Mouse (Mus musculus) cerebellum, postnatal 10 days (tissue): ENCODE measurements at regions not wholly inside any gene's neighbourhood (a gene's known extent, or its start where the extent isn't known, plus 50 kb on each side); places are given as distances from the start of the nearest gene placed in this dataset.

Experiments
- DNase-seq, 2 experiments: peaks; one replicate each; pipeline ENCODE4 v3.0.0; 2021; ENCODE audit warnings: mixed read lengths in 2 of 2

- peak; percentile 53 to 56 for DNase-seq
These were observed 271.5 kb upstream of the Slc24a2 start for GRCm38 (mm10) chr4:87501791-87502190.

GRCm38 (mm10) chr4:87500441-87500840, 270.2 kb upstream of the Slc24a2 start:
- peak; percentile 86 to 92 for DNase-seq

GRCm38 (mm10) chr4:87487798-87488197, 257.5 kb upstream of the Slc24a2 start:
- DNase-seq = no peak

- DNase-seq = no peak
These were observed 245.3 kb upstream of the Slc24a2 start for GRCm38 (mm10) chr4:87475537-87475936.

GRCm38 (mm10) chr4:87473331-87474039, 243.2 kb upstream of the Slc24a2 start:
- no peak for DNase-seq

GRCm38 (mm10) chr4:87472787-87473186, 242.5 kb upstream of the Slc24a2 start:
- DNase-seq = no peak

- DNase-seq = no peak
These were observed 241.1 kb upstream of the Slc24a2 start for GRCm38 (mm10) chr4:87471385-87471784.

GRCm38 (mm10) chr4:87467600-87467999, 237.3 kb upstream of the Slc24a2 start:
- DNase-seq = no peak

- no peak for DNase-seq
These were observed 236.7 kb upstream of the Slc24a2 start for GRCm38 (mm10) chr4:87467018-87467417.

- DNase-seq = peak; percentile 97 to 98
These were observed 231.1 kb upstream of the Slc24a2 start for GRCm38 (mm10) chr4:87461181-87461912.

- DNase-seq = no peak
These were observed 225.7 kb upstream of the Slc24a2 start for GRCm38 (mm10) chr4:87455863-87456578.

GRCm38 (mm10) chr4:87452122-87452521, 221.8 kb upstream of the Slc24a2 start:
- no peak for DNase-seq

- DNase-seq = no peak
These were observed 221.0 kb upstream of the Slc24a2 start for GRCm38 (mm10) chr4:87451251-87451650.

GRCm38 (mm10) chr4:87448338-87448737, 218.1 kb upstream of the Slc24a2 start:
- DNase-seq = no peak

GRCm38 (mm10) chr4:87446856-87447255, 216.6 kb upstream of the Slc24a2 start:
- DNase-seq = no peak

- no peak for DNase-seq
These were observed 203.9 kb upstream of the Slc24a2 start for GRCm38 (mm10) chr4:87434136-87434535.

GRCm38 (mm10) chr4:87428374-87428773, 198.1 kb upstream of the Slc24a2 start:
- no peak for DNase-seq

- DNase-seq = no peak
These were observed 193.8 kb upstream of the Slc24a2 start for GRCm38 (mm10) chr4:87424066-87424465.

GRCm38 (mm10) chr4:87422588-87422987, 192.3 kb upstream of the Slc24a2 start:
- peak; percentile 68 to 70 for DNase-seq

- DNase-seq = no peak
These were observed 173.1 kb upstream of the Slc24a2 start for GRCm38 (mm10) chr4:87403354-87403753.

- DNase-seq = no peak
These were observed 171.9 kb upstream of the Slc24a2 start for GRCm38 (mm10) chr4:87402173-87402556.

- DNase-seq = peak; percentile 83 to 85
These were observed 171.3 kb upstream of the Slc24a2 start for GRCm38 (mm10) chr4:87401316-87402172.

- no peak for DNase-seq
These were observed 156.6 kb upstream of the Slc24a2 start for GRCm38 (mm10) chr4:87386835-87387234.
